Mouse (Mus musculus) gastrocnemius, postnatal 10 days (tissue): ENCODE results near the gene Ckm. TPM values are rescaled to one million over a fixed set of nuclear protein-coding genes. Genes with fewer than 3 reads are reported as not detected.

Experiments
- DNase-seq: peaks from one replicate; pipeline ENCODE4 v3.0.0; 2021; ENCODE audit warnings: mixed read lengths
- microRNA-seq, 2 experiments: library from miRNA; unstranded; fragments of <30 nt; microRNA quantifications; one replicate each; pipeline ENCODE4 v1.2.0; 2021
- total RNA-seq, 2 experiments: library from RNA; stranded (reverse); gene quantifications; 2 replicates each; pipeline ENCODE4 v1.2.3; 2021

The Ckm gene
- total RNA-seq, 2 experiments from 2014 or later = 22,462 to 26,486 TPM

DNA sequence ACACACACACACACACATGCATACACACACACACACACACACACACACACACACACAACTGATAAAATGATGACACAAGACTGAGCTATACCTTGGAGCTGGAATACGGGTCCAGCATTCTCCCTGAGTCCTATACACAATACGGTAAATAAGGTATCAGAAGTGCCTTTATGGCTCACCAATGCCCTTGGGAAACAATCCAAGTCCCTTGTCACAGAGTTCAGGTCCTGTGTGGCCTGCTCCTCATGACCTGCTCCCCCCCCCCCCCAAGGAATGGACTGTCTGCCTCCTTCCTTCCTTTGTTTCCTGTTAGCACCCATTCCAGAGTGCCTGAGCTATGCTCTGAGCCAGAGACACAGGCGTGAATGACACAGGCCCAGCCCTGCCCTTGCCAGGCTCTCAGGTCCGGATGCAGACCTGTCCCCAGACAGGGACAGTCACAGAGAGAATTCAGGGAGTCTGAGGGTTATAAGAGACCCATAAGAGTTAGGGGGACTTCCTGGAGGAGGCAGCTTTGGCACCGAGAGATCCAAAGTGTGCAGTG, 62.1 kb downstream of the Ckm start:
- DNase-seq = no peak

DNA sequence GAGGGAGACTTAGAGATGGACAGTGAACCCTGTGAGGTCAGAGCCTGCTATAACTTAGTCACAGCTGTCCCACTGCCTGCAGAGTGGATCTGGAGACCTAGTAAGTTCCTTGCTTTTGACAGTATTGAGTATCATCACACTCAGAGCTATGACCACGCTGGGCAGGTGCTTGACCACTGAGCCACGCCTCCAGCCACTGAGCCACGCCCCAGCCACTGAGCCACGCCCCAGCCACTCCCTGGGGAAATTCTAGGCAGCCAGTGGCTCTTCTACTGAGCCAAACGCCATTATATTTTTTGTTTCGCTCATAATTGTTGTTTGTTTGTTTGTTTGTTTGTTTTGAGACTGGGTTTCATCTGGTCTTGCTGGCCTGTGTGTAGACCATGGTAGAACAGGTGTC, 63.1 kb downstream of the Ckm start:
- no peak for DNase-seq

DNA sequence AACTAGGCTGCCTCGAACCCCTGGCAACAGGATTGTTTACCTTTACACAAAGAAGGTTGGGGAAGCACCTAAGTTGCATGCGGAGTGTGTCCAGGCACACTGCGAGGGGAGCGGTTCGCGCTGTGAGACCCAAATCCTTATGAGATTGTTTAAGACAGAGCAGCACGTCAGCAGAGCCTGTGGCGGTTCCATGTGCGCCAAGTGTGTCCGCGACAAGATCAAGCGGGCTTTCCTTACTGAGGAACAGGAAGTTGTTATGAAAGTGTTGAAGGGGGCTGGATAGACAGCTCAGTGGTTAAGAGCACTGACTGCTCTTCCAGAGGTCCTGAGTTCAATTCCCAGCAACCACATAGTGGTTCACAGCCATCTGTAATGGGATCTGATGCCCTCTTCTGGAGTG, 63.7 kb downstream of the Ckm start:
- no peak for DNase-seq

DNA sequence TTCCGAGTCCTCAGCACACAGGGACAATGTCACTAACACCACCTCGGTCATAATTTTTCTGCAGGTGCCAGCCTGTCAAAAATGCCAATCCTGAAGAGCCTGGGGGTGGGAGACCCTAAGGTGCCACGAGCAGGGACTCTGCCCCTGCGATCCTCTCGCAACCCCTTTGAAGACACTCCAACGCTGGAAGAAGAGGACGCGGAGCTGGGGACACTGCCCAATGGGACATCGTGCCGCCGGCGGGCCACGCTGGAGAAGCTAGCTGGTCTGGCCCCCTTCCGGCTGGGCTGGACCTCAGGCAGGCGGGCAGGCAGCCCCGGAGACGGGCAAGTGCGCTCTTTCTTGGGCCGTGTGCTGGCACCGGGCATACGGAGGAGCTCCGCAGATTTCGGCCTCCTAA, 64.8 kb downstream of the Ckm start:
- no peak for DNase-seq

DNA sequence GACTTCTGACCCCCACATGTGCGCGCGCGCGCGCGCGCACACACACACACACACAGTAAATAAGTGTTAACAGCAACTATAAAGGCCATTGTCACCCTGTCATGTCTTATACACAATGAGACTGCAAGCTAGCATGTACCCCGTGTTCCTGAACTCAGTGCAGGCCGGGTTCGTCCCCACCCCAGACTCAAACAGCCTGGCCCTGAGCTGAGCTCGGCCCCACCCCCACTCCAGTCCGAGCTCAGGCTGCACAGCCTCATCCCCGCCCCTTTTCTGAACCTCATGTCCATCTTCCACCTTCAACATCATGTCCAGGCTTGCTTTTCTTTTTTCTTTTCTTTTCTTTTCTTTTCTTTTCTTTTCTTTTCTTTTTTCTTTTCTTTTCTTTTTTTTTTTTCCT, 65.7 kb downstream of the Ckm start:
- no peak for DNase-seq

DNA sequence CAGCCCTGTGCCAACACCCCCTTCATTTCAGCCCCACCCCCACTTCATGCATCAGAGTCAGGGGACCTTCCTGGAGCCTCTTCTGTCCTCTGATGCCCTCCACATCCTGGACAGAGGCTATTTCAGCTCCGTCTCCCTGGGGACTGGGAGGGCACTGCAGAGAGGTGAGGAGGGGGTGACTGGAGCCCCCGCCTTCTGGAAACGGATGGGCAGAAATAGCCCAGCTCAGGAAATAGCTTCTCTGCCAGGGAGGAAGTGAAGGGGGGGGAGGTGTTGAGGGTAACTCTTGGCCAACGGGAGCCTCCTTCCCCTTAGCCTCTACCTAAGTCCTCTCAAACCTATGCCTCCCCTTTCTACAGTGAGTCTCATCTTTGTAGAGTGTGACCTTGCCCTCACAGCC, 67.8 kb downstream of the Ckm start:
- no peak for DNase-seq

Small RNA genes within 50 kb of the gene (microRNA-seq; reads per million reads assigned to microRNA genes)
- 0 reads per million in 2 experiments for gene Mir343

Other genes with a start within 250 kb of the Ckm start
- gene Gipr, start 238.6 kb upstream of the Ckm start, total RNA-seq = under 1 TPM in 1 of 2 experiments, not detected in 1; 0.14 TPM
- 10 to 100 TPM; 14.9 to 17.6 TPM for gene Eml2, start 228.4 kb upstream of the Ckm start, total RNA-seq
- gene Gpr4, start 192.2 kb upstream of the Ckm start, total RNA-seq = 1 to 10 TPM; 2.3 to 3.4 TPM
- gene Opa3, start 176.4 kb upstream of the Ckm start, total RNA-seq = 10 to 100 TPM; 36.9 to 37.8 TPM
- gene Vasp, start 133.0 kb upstream of the Ckm start, total RNA-seq = 10 to 100 TPM; 35.7 to 53.5 TPM
- gene Ppm1n, start 124.7 kb upstream of the Ckm start, total RNA-seq = not detected
- 100 to 1,000 TPM; 669 to 730 TPM for gene Rtn2, start 122.2 kb upstream of the Ckm start, total RNA-seq
- gene Fosb, start 94.7 kb upstream of the Ckm start, total RNA-seq = 1 to 10 TPM in 1 of 2 experiments, under 1 TPM in 1; 0.80 to 1.7 TPM
- 10 to 100 TPM; 31.9 to 35.9 TPM for gene Ercc1, start 60.0 kb upstream of the Ckm start, total RNA-seq
- gene Cd3eap, start 45.3 kb upstream of the Ckm start, total RNA-seq = 1 to 10 TPM; 7.8 to 9.8 TPM
- 1 to 10 TPM; 2.7 to 2.8 TPM for gene Ppp1r13l, start 45.0 kb upstream of the Ckm start, total RNA-seq
- 1 to 10 TPM; 7.7 to 9.7 TPM for gene Ercc2, start 22.8 kb upstream of the Ckm start, total RNA-seq
- gene Klc3, start 672 bp upstream of the Ckm start, total RNA-seq = under 1 TPM; 0.12 to 0.18 TPM
- gene Mark4, start 54.0 kb downstream of the Ckm start, total RNA-seq = 10 to 100 TPM; 12.2 to 16.4 TPM
- gene Exoc3l2, start 58.6 kb downstream of the Ckm start, total RNA-seq = under 1 TPM; 0.59 to 0.86 TPM
- 1 to 10 TPM; 2.2 to 2.4 TPM for gene Bloc1s3, start 103.6 kb downstream of the Ckm start, total RNA-seq
- gene Trappc6a, start 103.6 kb downstream of the Ckm start, total RNA-seq = 10 to 100 TPM; 24.6 to 26.5 TPM
- not detected for gene Nkpd1, start 113.1 kb downstream of the Ckm start, total RNA-seq
- 10 to 100 TPM; 38.7 to 41.1 TPM for gene Ppp1r37, start 158.3 kb downstream of the Ckm start, total RNA-seq
- gene Zfp296, start 172.5 kb downstream of the Ckm start, total RNA-seq = under 1 TPM; 0.21 to 0.23 TPM
- gene Gemin7, start 172.8 kb downstream of the Ckm start, total RNA-seq = 10 to 100 TPM; 52.0 to 59.8 TPM
- gene Clasrp, start 199.7 kb downstream of the Ckm start, total RNA-seq = 10 to 100 TPM; 15.2 to 23.2 TPM
- 1 to 10 TPM; 7.3 to 9.0 TPM for gene Relb, start 224.7 kb downstream of the Ckm start, total RNA-seq